Mouse (Mus musculus) liver, embryonic 13.5 days (tissue): ENCODE data around the gene Nme3. TPM values are rescaled to one million over a fixed set of nuclear protein-coding genes. Genes with fewer than 3 reads are reported as not detected.

Experiments used
- ATAC-seq: fragments of 200-750 bp; cut with Nextera tagmentation; 2 replicates; pipeline ENCODE4 v1.8.0; 2017; ENCODE audit warnings: low read depth, mild to moderate bottlenecking, moderate number of reproducible peaks, moderate library complexity
- DNase-seq: peaks from one replicate; pipeline ENCODE4 v3.0.0; 2022
- H3K27ac ChIP-seq: fragments of 300-500 bp; sonication (generic); 2 replicates; pipeline ENCODE4 v1.5.1; 2015; ENCODE audit warnings: moderate library complexity, mild to moderate bottlenecking, inconsistent platforms
- H3K27me3 ChIP-seq: fragments of 300-500 bp; sonication (generic); 2 replicates; pipeline ENCODE4 v1.6.1; 2015; ENCODE audit warnings: mild to moderate bottlenecking, inconsistent platforms
- H3K36me3 ChIP-seq: fragments of 300-500 bp; sonication (generic); 2 replicates; pipeline ENCODE4 v1.6.1; 2015; ENCODE audit warnings: mild to moderate bottlenecking, inconsistent platforms
- H3K4me1 ChIP-seq: fragments of 300-500 bp; sonication (generic); replicated peaks from 2 replicates; pipeline ENCODE4 v1.6.1; 2015; ENCODE audit warnings: inconsistent platforms
- H3K4me2 ChIP-seq: fragments of 300-500 bp; sonication (generic); 2 replicates; pipeline ENCODE4 v1.6.1; 2015; ENCODE audit warnings: inconsistent platforms, mild to moderate bottlenecking, moderate library complexity
- H3K4me3 ChIP-seq: fragments of 300-500 bp; sonication (generic); replicated peaks from 2 replicates; pipeline ENCODE4 v1.5.1; 2015; ENCODE audit warnings: mild to moderate bottlenecking, inconsistent platforms
- H3K9ac ChIP-seq: fragments of 300-500 bp; sonication (generic); 2 replicates; pipeline ENCODE4 v1.6.1; 2015; ENCODE audit warnings: mild to moderate bottlenecking, inconsistent platforms
- H3K9me3 ChIP-seq: fragments of 300-500 bp; sonication (generic); replicated peaks from 2 replicates; pipeline ENCODE4 v1.6.1; 2016; ENCODE audit warnings: inconsistent platforms
- WGBS: fragments of 180-500 bp; shearing (Covaris S2); methylation state at CpG from one replicate; pipeline ENCODE4 v1.1.7; 2015; ENCODE audit not compliant: insufficient replicate concordance; 5-methylcytosine and 5-hydroxymethylcytosine counted together
- polyA plus RNA-seq: library from polyadenylated mRNA; unstranded; fragments of >200 nt; fragmentation: Nextera tagmentation; extraction: Ambion mirVana; gene quantifications from 2 replicates; pipeline ENCODE4 v1.2.1, GENCODE M21; 2015

Nme3 gene
- polyA plus RNA-seq, 1 experiment from 2014 or later: 65.6 TPM

GRCm38 (mm10) chr17:24858967-24859366, 37.3 kb upstream of the Nme3 start:
- peak overlapping the region; percentile 42 for H3K4me2 ChIP-seq

DNA sequence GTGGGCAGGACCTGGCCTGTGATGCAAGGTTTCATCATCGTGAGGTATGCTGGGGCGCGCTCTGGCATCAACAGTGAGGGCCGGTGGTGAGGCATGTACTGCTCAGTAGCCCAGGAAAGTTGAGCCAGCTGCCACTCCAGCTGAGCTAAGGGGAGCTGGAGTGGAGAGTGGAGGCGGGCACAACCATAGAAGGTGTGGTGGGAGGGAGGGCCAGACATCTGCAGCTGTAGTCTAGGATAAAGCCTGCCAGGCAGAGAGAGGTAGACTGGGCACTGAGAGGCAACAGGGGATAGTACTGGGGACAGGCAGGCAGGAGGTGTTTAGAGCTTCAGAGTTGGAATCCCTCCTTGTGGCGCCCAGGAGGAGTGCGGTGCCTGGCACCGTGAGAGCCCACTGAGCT, 36.2 kb upstream of the Nme3 start:
- Histone ChIP-seq H3K4me1 (peaks cover 66% of the 10 kb centered on the region), H3K4me3 (0 out of 2 replicates have a peak overlapping the region, but pooled peaks have one; percentile 3), H3K4me2 (peak overlapping the region; percentile 44), H3K27me3 (no peaks in the 10 kb centered on the region), H3K36me3 (peaks cover 88% of the 10 kb centered on the region), H3K9ac (peak overlapping the region; percentile 59), H3K9me3 (no peaks in the 10 kb centered on the region), H3K27ac (peak overlapping the region; percentile 90)
- DNase-seq (no peak), ATAC-seq (peak; percentile 81)
- WGBS: 89% methylated on average over 8 of the region's 8 CpGs

More at GRCm38 (mm10) chr17:24858967-24859366, 37.3 kb upstream of the Nme3 start:
- DNase-seq (peak; percentile 77), ATAC-seq (peak; percentile 95)
- WGBS: 42% methylated on average over 6 of the region's 6 CpGs
- Histone ChIP-seq H3K9me3 (no peaks in the 10 kb centered on the region), H3K4me3 (no peak overlapping the region), H3K9ac (peak overlapping the region; percentile 59; the same call in 1 of the 2 replicates), H3K36me3 (peaks cover 86% of the 10 kb centered on the region), H3K27me3 (no peaks in the 10 kb centered on the region), H3K4me1 (peaks cover 67% of the 10 kb centered on the region), H3K27ac (peak overlapping the region; percentile 90)

GRCm38 (mm10) chr17:24861785-24862184, 34.5 kb upstream of the Nme3 start:
- ATAC-seq: no peak
- Histone ChIP-seq H3K4me1 (peaks cover 51% of the 10 kb centered on the region), H3K4me3 (no peak overlapping the region), H3K4me2 (no peak overlapping the region), H3K27ac (peak overlapping the region; percentile 90), H3K36me3 (peaks cover 84% of the 10 kb centered on the region), H3K9me3 (no peaks in the 10 kb centered on the region), H3K9ac (no peak overlapping the region), H3K27me3 (no peaks in the 10 kb centered on the region)
- DNase-seq: no peak
- WGBS: 82% methylated on average over 3 of the region's 3 CpGs

GRCm38 (mm10) chr17:24865776-24866175, 30.5 kb upstream of the Nme3 start, which contains the start of gene Igfals:
Gene Igfals (plus strand): TSS chr17:24865997.
- DNase-seq (no peak), ATAC-seq (no peak)
- no peak within 1 kb of the TSS for H3K4me3 ChIP-seq
- no peak within 1 kb of the TSS; the same call in 1 of the 2 replicates for H3K27ac ChIP-seq
- WGBS: 81% methylated on average over 8 of the region's 8 CpGs
- H3K27me3 ChIP-seq: no peaks in the 10 kb centered on the region; the same call in 1 of the 2 replicates
- no peak within 1 kb of the TSS for H3K9ac ChIP-seq
- no peaks in the 10 kb centered on the region for H3K9me3 ChIP-seq
- H3K4me1 ChIP-seq: peaks cover 11% of the 10 kb centered on the region
- H3K4me2 ChIP-seq: no peak within 1 kb of the TSS
- peaks cover 53% of the 10 kb centered on the region for H3K36me3 ChIP-seq

DNA sequence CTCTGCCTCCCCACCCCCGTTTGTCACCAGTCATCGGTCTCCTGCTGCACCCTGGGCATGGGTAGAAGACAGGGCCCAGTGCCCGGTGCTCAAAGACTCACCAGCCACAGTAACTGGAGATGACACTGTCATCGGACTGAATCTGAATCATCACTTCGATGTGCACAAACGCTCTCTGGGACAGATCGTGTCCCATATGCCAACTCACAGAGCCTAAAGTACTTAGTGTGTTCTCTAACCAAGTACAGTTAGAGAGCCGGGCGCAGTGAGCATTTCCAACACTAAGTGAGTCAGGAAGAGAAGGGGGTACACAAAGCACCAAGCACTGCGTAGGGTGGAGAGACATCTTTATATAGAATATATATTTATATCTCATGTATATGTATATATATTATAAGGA, 28.4 kb upstream of the Nme3 start:
- ATAC-seq: no peak
- Histone ChIP-seq H3K9me3 (no peaks in the 10 kb centered on the region), H3K4me1 (no peaks in the 10 kb centered on the region), H3K9ac (no peak overlapping the region), H3K36me3 (peaks cover 32% of the 10 kb centered on the region), H3K4me2 (no peak overlapping the region), H3K27me3 (no peaks in the 10 kb centered on the region; the same call in 1 of the 2 replicates), H3K27ac (no peak overlapping the region), H3K4me3 (no peak overlapping the region)
- DNase-seq: no peak
- 87% methylated on average over 10 of the region's 10 CpGs for WGBS

GRCm38 (mm10) chr17:24873695-24874404, 22.4 kb upstream of the Nme3 start:
- no peak for ATAC-seq
- 35% methylated on average over 4 of the region's 4 CpGs for WGBS
- Histone ChIP-seq H3K4me1 (peaks cover 25% of the 10 kb centered on the region), H3K4me3 (no peak overlapping the region), H3K9ac (no peak overlapping the region), H3K36me3 (no peaks in the 10 kb centered on the region), H3K9me3 (no peaks in the 10 kb centered on the region), H3K4me2 (no peak overlapping the region), H3K27ac (no peak overlapping the region), H3K27me3 (no peaks in the 10 kb centered on the region; the same call in 1 of the 2 replicates)
- DNase-seq: no peak

- DNase-seq (no peak), ATAC-seq (no peak)
- Histone ChIP-seq H3K27me3 (no peaks in the 10 kb centered on the region; the same call in 1 of the 2 replicates), H3K9ac (no peak overlapping the region), H3K4me2 (no peak overlapping the region), H3K27ac (no peak overlapping the region), H3K4me1 (peaks cover 25% of the 10 kb centered on the region), H3K9me3 (no peaks in the 10 kb centered on the region), H3K4me3 (no peak overlapping the region), H3K36me3 (no peaks in the 10 kb centered on the region)
- WGBS: 37% methylated on average over 1 of the region's 1 CpGs
Observed at GRCm38 (mm10) chr17:24874405-24874745, 21.9 kb upstream of the Nme3 start.

DNA sequence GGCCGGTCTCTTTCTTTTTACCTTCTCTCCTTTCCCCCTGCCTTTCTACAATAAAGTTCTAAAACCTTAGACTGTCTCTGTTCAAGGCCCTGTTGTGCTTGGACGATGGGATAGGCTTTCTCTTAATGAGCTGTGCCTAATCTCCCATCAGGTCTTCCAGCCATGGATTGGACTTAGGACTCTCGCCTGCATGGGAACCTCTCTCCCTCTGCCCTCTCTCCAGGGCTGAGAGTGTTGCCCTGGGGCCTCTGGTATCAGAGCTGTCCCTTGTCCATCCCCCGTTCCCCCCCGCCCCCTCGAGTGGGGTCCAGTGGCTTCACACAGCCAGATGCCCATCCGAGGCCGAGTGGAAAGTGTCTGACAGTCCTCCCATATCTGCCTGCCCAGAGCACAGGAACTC, 21.3 kb upstream of the Nme3 start:
- H3K36me3 ChIP-seq: no peaks in the 10 kb centered on the region
- 61% methylated on average over 8 of the region's 8 CpGs for WGBS
- peaks cover 25% of the 10 kb centered on the region for H3K4me1 ChIP-seq
- no peak overlapping the region for H3K4me2 ChIP-seq
- H3K27ac ChIP-seq: no peak overlapping the region
- H3K9ac ChIP-seq: no peak overlapping the region
- ATAC-seq (no peak), DNase-seq (no peak)
- no peak overlapping the region for H3K4me3 ChIP-seq
- no peaks in the 10 kb centered on the region for H3K9me3 ChIP-seq
- H3K27me3 ChIP-seq: no peaks in the 10 kb centered on the region; the same call in 1 of the 2 replicates

DNA sequence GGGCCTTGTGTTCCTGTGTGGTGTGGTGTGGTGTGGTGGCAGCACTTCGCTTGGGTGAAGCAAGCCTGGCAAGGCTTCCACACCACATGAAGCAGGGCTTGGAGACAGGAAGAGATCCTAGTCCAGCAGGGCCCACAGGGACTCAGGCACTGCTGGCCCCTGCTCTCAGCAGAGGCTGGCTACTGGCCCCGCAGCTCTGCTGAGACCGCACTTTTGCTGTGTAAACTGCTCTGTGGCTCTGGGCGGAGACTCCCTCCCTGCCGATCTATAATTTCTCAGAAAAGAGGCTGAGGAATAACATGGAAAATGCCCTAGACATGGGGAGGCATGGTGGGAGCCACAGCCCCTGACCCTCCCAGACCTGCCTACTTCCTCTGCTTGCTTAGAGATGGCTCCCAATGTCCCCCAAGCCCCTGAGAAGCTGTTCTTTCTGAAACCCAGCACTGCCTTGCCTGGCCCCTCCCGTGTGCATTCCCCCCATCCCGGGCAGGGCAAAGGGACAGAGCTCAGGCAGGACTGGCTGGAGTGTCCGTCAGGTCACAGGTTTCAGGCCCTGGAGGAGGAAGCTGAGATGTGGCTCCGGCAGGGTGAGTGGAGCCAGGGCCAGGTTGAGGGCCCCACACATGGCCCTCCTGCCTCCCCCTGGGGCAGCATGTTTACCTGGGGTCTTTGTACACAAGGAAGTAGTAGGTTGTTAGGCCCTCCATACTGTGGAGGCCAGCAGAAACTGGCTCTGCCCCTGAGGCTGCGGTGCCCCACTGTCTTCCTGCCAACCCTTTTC, 18.8 kb upstream of the Nme3 start:
- Histone ChIP-seq H3K27ac (peak overlapping the region; percentile 65), H3K36me3 (peaks cover 9% of the 10 kb centered on the region), H3K4me2 (peak overlapping the region; percentile 32), H3K9ac (peak overlapping the region; percentile 23), H3K4me1 (peaks cover 30% of the 10 kb centered on the region), H3K4me3 (no peak overlapping the region), H3K27me3 (no peaks in the 10 kb centered on the region), H3K9me3 (no peaks in the 10 kb centered on the region)
- DNase-seq (no peak), ATAC-seq (peak; percentile 53)
- 56% methylated on average over 10 of the region's 10 CpGs for WGBS

DNA sequence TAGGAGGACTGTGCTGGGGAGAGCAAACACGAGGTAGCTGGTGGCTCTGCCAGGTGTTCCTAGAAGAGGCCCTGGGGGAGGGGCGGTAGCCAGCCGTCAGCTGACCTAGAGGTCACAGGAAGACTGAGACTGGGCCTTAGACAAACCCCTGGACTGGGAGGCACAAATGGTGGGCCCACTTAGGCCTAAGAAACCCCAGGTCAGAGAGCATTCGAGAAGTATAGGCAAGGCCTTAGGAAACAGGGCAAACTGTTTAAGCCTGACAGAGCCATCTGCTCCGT, 18.2 kb upstream of the Nme3 start:
- Histone ChIP-seq H3K4me1 (peaks cover 30% of the 10 kb centered on the region), H3K27me3 (no peaks in the 10 kb centered on the region), H3K4me3 (no peak overlapping the region), H3K36me3 (peaks cover 14% of the 10 kb centered on the region), H3K9ac (peak overlapping the region; percentile 36), H3K9me3 (no peaks in the 10 kb centered on the region), H3K4me2 (peak overlapping the region; percentile 32), H3K27ac (peak overlapping the region; percentile 65)
- no peak for DNase-seq
- WGBS: 48% methylated on average over 5 of the region's 5 CpGs
- ATAC-seq: peak; percentile 21; the same call in 1 of the 2 replicates

GRCm38 (mm10) chr17:24878531-24878930, 17.8 kb upstream of the Nme3 start:
- H3K36me3 ChIP-seq: peaks cover 19% of the 10 kb centered on the region
- H3K4me2 ChIP-seq: peak overlapping the region; percentile 32; the same call in 1 of the 2 replicates
- 71% methylated on average over 8 of the region's 8 CpGs for WGBS
- H3K9ac ChIP-seq: peak overlapping the region; percentile 36; the same call in 1 of the 2 replicates
- ATAC-seq: no peak
- no peaks in the 10 kb centered on the region for H3K27me3 ChIP-seq
- H3K4me1 ChIP-seq: peaks cover 31% of the 10 kb centered on the region
- peak overlapping the region; percentile 65 for H3K27ac ChIP-seq
- no peak overlapping the region for H3K4me3 ChIP-seq
- H3K9me3 ChIP-seq: no peaks in the 10 kb centered on the region
- DNase-seq: no peak
